8 mouse cellular contexts compared by ENCODE assay signal in genomic region chr9:23221976-23222375, GRCm38 (mm10). TPM values are rescaled to one million over a fixed set of nuclear protein-coding genes. Genes with fewer than 3 reads are reported as not detected.
DNase-seq lines count a peak whose midpoint lies in the region; ATAC-seq and TF ChIP-seq lines count a peak whose summit lies in the region.

No protein-coding gene starts in this region.

- peak overlapping the region; percentile 60 for H3K4me2 ChIP-seq in kidney, embryonic 14.5 days (replicated peaks; ENCODE audit: low read depth, low read length)
- H3K4me2 ChIP-seq in hindbrain, embryonic 15.5 days = peak overlapping the region; percentile 87
- peak overlapping the region; percentile 81 for H3K4me2 ChIP-seq in myocyte (ENCODE audit: low read depth)

- no peaks in the 10 kb centered on the region for H3K79me2 ChIP-seq in myocyte (ENCODE audit: control insufficient read depth, insufficient read depth)

- 0 out of 2 replicates have a peak, but pooled peaks cover 4% of the 10 kb centered on the region for H3K27me3 ChIP-seq in kidney, embryonic 14.5 days (ENCODE audit: control insufficient read depth, insufficient read depth, low read length)
- peaks cover 19% of the 10 kb centered on the region for H3K27me3 ChIP-seq in hindbrain, embryonic 15.5 days
- H3K27me3 ChIP-seq in myocyte (ENCODE audit: control insufficient read depth, insufficient read depth, insufficient read length) = no peaks in the 10 kb centered on the region
- peaks cover 11% of the 10 kb centered on the region for H3K27me3 ChIP-seq in thymus, adult 2 months (ENCODE audit: control insufficient read depth, insufficient read depth, low read length)

- H3K4me1 ChIP-seq in kidney, embryonic 14.5 days (ENCODE audit: control insufficient read depth, insufficient read depth, low read length) = no peaks in the 10 kb centered on the region
- H3K4me1 ChIP-seq in hindbrain, embryonic 15.5 days (replicated peaks) = peaks cover 19% of the 10 kb centered on the region
- H3K4me1 ChIP-seq in thymus, adult 2 months (replicated peaks; ENCODE audit: control insufficient read depth, insufficient read depth, low read length) = no peaks in the 10 kb centered on the region; the same call in 1 of the 2 replicates

- WGBS in kidney, embryonic 14.5 days = 10% methylated on average over 5 of the region's 5 CpGs
- WGBS in hindbrain, embryonic 15.5 days = 10% methylated on average over 5 of the region's 5 CpGs
- 56% methylated on average over 5 of the region's 5 CpGs for WGBS in thymus, adult 2 months

- no peaks in the 10 kb centered on the region for H3K9me3 ChIP-seq in kidney, embryonic 14.5 days (ENCODE audit: control insufficient read depth, low read length)
- H3K9me3 ChIP-seq in hindbrain, embryonic 15.5 days = no peaks in the 10 kb centered on the region

- H3K9ac ChIP-seq in kidney, embryonic 14.5 days (ENCODE audit: low read depth, low read length) = peak overlapping the region; percentile 74
- H3K9ac ChIP-seq in hindbrain, embryonic 15.5 days = peak overlapping the region; percentile 65

- no peaks in the 10 kb centered on the region for H3K36me3 ChIP-seq in kidney, embryonic 14.5 days (ENCODE audit: control insufficient read depth, insufficient read depth, low read length)
- H3K36me3 ChIP-seq in hindbrain, embryonic 15.5 days = no peaks in the 10 kb centered on the region
- no peaks in the 10 kb centered on the region for H3K36me3 ChIP-seq in myocyte (ENCODE audit: control insufficient read depth, insufficient read depth)
- H3K36me3 ChIP-seq in thymus, adult 2 months (ENCODE audit: control insufficient read depth, insufficient read depth, low read length) = no peaks in the 10 kb centered on the region

- no peak for ATAC-seq in kidney, embryonic 14.5 days (ENCODE audit: low FRiP score, low TSS enrichment)
- no peak; the same call in 1 of the 2 replicates for ATAC-seq in hindbrain, embryonic 15.5 days (ENCODE audit: low FRiP score, low read depth)

- no peak for DNase-seq in kidney, adult 9 months
- peak; percentile 47 for DNase-seq in brain, embryonic 14.5 days (ENCODE audit: low read depth)
- no peak for DNase-seq in embryo, embryonic 11 days
- DNase-seq in thymus, adult 2 months = no peak
- no peak for DNase-seq in kidney, adult 8-10 months

- no peak overlapping the region for H3K27ac ChIP-seq in kidney, embryonic 14.5 days (ENCODE audit: low read depth, low read length)
- H3K27ac ChIP-seq in hindbrain, embryonic 15.5 days (replicated peaks) = peak overlapping the region; percentile 88
- H3K27ac ChIP-seq in thymus, adult 2 months (ENCODE audit: control insufficient read depth, insufficient read depth, low read length) = no peak overlapping the region

- no peak for TF ChIP-seq POLR2A in brain, embryonic 14.5 days (IDR thresholded peaks at IDR 0.05; ENCODE audit: borderline replicate concordance, extremely low read depth, insufficient read depth, insufficient read length, poor library complexity, severe bottlenecking)
- no peak for TF ChIP-seq POLR2A in myocyte (IDR thresholded peaks at IDR 0.05; ENCODE audit: insufficient read length, low read depth)
- TF ChIP-seq POLR2A in thymus, adult 2 months (IDR thresholded peaks at IDR 0.05; ENCODE audit: control insufficient read depth, extremely low read depth, insufficient read depth, low read length, poor library complexity) = no peak

- peak overlapping the region; percentile 92 for H3ac ChIP-seq in myocyte (ENCODE audit: control insufficient read depth, insufficient read length)

- peak overlapping the region; percentile 56 for H3K4me3 ChIP-seq in kidney, embryonic 14.5 days (ENCODE audit: low read length)
- H3K4me3 ChIP-seq in hindbrain, embryonic 15.5 days = peak overlapping the region; percentile 77
- H3K4me3 ChIP-seq in myocyte = peak overlapping the region; percentile 48
- no peak overlapping the region for H3K4me3 ChIP-seq in thymus, adult 2 months (ENCODE audit: control insufficient read depth, insufficient read depth, low read length)

- TF ChIP-seq CTCF in brain, embryonic 14.5 days (IDR thresholded peaks at IDR 0.05; ENCODE audit: borderline replicate concordance, extremely low read depth, insufficient read depth, insufficient read length) = no peak
- no peak for TF ChIP-seq CTCF in thymus, adult 2 months (IDR thresholded peaks at IDR 0.05; ENCODE audit: borderline replicate concordance, control insufficient read depth, extremely low read depth, insufficient read depth, low read length, poor library complexity)

TF ChIP-seq in myocyte, 11 proteins besides CTCF, POLR2A, EP300 and RAD21:
- TF ChIP-seq E2F4 (IDR thresholded peaks at IDR 0.05; ENCODE audit: insufficient read depth) = no peak
- TF ChIP-seq MYOG (IDR thresholded peaks at IDR 0.05; ENCODE audit: control insufficient read depth in 1 of 3, insufficient read depth in 1 of 3, insufficient read length in 2 of 3, low read depth in 2 of 3) = no peak

RNA-seq across cellular contexts. Expression of gene Bmper, which starts 0.9 kb away (rescaled TPM):
- 17.3 and 26.7 TPM in 2 replicates for polyA plus RNA-seq in kidney, embryonic 14.5 days (2014; fragmentation: Nextera tagmentation; extraction: Ambion mirVana)
- polyA plus RNA-seq in brain, embryonic 14.5 days (2012; rRNA removed) = 5.4 and 7.5 TPM in 2 replicates
- polyA plus RNA-seq in hindbrain, embryonic 15.5 days (2015; fragmentation: Nextera tagmentation; extraction: Ambion mirVana) = 8.3 and 8.6 TPM in 2 replicates
- 2.2 TPM for polyA plus RNA-seq in myocyte (2012; fragmentation: generic; extraction: Trizol)
- polyA plus RNA-seq in thymus, adult 2 months (2012; rRNA removed) = 0.18 and 0.40 TPM in 2 replicates
